Mouse (Mus musculus) A20 (cell line): ENCODE measurements at regions not wholly inside any gene's neighbourhood (a gene's known extent, or its start where the extent isn't known, plus 50 kb on each side); places are given as distances from the start of the nearest gene placed in this dataset.

Experiments
- DNase-seq: peaks from one replicate; pipeline ENCODE4 v3.0.0-alpha.2; 2011; ENCODE audit warnings: low read depth, low spot score

DNA sequence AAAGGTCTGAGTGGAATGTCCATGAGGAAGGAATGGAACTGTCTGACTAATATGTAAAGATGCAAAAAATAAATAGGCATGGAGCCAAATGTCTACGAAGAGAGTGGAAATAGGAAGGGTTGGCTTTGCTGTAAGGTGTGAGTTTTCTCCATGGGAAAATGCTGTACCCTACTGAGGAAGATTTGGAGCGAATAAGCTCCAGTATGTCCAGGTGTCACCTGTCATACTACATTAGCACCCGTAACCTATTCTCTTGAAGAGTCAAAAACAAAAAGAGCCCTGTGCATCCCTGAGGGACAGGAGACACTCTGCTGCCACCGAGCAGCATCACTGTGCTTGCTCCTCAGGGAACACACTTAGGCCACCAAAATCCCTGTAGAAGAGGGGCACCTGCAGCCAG is 95.0 kb upstream of the Tas2r119 start:
- DNase-seq = no peak

DNA sequence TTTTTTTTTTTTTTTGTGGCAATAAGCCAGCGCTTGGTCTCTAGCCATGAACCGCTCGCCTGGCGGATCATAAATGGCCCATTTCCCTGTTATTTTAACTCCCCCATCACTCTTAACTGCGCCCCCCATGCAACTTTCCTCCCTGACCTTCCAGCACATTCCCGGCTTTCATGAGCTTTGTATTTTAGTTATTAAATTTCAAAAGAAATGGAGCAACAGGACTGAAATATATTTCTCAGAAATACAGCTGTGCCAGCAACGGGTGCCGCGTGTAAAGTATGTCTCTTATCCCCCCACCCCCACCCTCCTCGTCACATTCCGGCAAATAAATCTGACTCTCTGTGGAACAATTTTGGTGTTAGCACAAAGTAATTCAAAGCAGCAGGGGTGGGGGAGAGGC is 83.2 kb upstream of the Tas2r119 start:
- DNase-seq = no peak

DNA sequence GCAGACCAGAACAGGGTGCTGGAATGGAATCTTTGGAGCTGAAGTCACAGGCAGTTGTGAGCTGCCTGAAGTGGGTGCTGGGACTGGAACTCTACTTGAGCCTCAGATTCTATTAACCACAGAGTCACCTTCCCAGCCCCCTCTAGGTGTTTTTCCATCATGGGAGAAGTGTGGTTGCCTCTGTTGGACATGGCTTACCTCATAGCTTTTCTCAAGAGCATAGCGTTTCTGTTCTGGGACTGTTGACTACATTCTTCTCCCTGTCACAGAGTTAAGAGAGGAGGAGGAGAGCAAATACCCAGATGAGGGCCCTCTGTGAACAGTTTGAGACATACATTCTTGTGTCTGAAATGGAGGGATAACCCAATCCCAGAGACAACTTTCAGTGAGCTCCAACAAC is 81.5 kb upstream of the Tas2r119 start:
- DNase-seq = no peak

DNA sequence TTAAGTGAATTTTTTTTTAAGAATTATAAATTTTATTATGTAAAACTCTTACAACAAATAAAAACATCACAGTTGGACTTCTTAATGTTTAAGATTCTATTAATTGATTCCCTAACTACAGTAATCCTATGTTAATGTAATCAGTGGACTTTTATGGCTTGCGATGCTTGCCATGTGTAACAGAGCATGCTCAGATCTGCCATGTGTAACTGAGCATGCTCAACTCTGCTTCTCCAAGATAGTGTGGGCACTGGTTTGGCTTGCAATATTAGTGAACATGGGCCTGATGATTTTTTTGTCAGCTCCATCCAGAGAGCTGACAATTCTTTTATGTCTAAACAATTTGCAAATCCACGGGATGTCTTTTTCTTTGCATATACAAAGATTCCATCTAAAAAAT is 66.4 kb upstream of the Tas2r119 start:
- no peak for DNase-seq
